Mouse (Mus musculus) neural tube, embryonic 12.5 days (tissue): ENCODE results near the gene Mei1. TPM values are rescaled to one million over a fixed set of nuclear protein-coding genes. Genes with fewer than 3 reads are reported as not detected.

Source experiments
- ATAC-seq: fragments of 200-750 bp; cut with Nextera tagmentation; 2 replicates; pipeline ENCODE4 v1.8.0; 2017; ENCODE audit warnings: low read depth, mild to moderate bottlenecking, moderate TSS enrichment, moderate library complexity; ENCODE audit not compliant: low FRiP score
- H3K27ac ChIP-seq: fragments of 300-500 bp; sonication (generic); 2 replicates; pipeline ENCODE4 v1.5.1; 2016
- H3K27me3 ChIP-seq: fragments of 300-500 bp; sonication (generic); replicated peaks from 2 replicates; pipeline ENCODE4 v1.6.1; 2016; ENCODE audit warnings: mild to moderate bottlenecking
- H3K36me3 ChIP-seq: fragments of 300-500 bp; sonication (generic); 2 replicates; pipeline ENCODE4 v1.6.1; 2016; ENCODE audit warnings: mild to moderate bottlenecking
- H3K4me1 ChIP-seq: fragments of 300-500 bp; sonication (generic); 2 replicates; pipeline ENCODE4 v1.6.1; 2016
- H3K4me2 ChIP-seq: fragments of 300-500 bp; sonication (generic); replicated peaks from 2 replicates; pipeline ENCODE4 v1.6.1; 2016; ENCODE audit warnings: mild to moderate bottlenecking
- H3K4me3 ChIP-seq: fragments of 300-500 bp; sonication (generic); 2 replicates; pipeline ENCODE4 v1.5.1; 2016
- H3K9ac ChIP-seq: fragments of 300-500 bp; sonication (generic); 2 replicates; pipeline ENCODE4 v1.6.1; 2016; ENCODE audit warnings: mild to moderate bottlenecking
- H3K9me3 ChIP-seq: fragments of 300-500 bp; sonication (generic); 2 replicates; pipeline ENCODE4 v1.6.1; 2016; ENCODE audit warnings: mild to moderate bottlenecking
- WGBS: fragments of 180-500 bp; shearing (Covaris S2); methylation state at CpG from one replicate; pipeline ENCODE4 v1.1.7; 2016; 5-methylcytosine and 5-hydroxymethylcytosine counted together
- polyA plus RNA-seq: library from polyadenylated mRNA; unstranded; fragments of >200 nt; fragmentation: Nextera tagmentation; extraction: Ambion mirVana; gene quantifications from 2 replicates; pipeline ENCODE4 v1.2.1, GENCODE M21; 2016

Mei1 gene
- polyA plus RNA-seq, 1 experiment from 2014 or later: 0.08 TPM

- ATAC-seq: no peak
- H3K4me1 ChIP-seq: peaks cover 25% of the 10 kb centered on the region
- peaks cover 12% of the 10 kb centered on the region for H3K36me3 ChIP-seq
- H3K4me3 ChIP-seq: no peak overlapping the region
- no peak overlapping the region for H3K9ac ChIP-seq
- no peak overlapping the region for H3K4me2 ChIP-seq
- H3K27ac ChIP-seq: peak overlapping the region; percentile 62; the same call in 1 of the 2 replicates
- 42% methylated on average over 2 of the region's 2 CpGs for WGBS
- H3K9me3 ChIP-seq: no peaks in the 10 kb centered on the region
- no peaks in the 10 kb centered on the region for H3K27me3 ChIP-seq
Measured at GRCm38 (mm10) chr15:82145408-82145807, 75.6 kb downstream of the Mei1 start.

DNA sequence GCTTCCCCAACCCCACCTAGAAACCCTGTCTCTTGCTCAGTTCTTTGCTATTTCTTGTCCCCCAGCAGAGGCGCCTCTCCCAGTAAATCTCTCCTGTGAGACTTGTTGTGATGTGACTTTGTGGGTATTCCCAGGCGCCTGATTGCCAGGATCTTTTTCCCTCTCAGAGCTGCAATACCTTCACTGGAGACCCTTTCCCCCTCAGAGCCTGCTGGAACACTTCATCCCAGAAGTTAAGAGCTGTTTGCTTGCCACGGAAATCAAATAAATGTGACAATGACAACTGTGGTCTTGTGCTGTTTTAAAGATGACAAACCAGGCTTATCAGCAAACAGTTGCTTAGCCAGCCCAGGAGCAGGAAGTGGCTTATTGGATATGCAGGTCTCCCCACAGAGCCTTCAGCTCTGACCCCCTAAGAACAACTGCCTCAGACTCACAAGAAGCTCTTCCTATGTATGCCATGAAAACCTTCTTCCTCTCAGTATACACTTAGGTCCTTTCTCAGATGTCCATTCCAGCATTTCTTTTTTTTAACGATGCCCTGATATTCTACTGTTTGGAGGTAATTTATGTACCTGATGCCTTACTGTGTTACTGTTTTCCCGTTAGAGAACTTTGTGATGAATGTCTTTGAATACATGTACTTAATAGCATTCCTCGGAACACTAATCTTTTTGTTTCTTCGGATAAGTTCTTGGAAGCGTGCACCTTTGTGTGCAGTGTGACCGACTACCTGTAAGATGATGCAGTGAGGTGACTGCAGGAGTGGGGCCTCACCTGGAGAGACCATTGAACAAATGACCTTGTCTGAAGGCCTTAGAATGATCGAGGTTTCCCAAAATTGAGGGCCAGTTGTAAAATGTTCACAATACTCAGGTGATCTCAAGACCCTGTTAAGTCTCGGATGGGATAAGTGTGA is 76.3 kb downstream of the Mei1 start:
- H3K9ac ChIP-seq: no peak overlapping the region
- ATAC-seq: no peak; the same call in 1 of the 2 replicates
- WGBS: 13% methylated on average over 11 of the region's 11 CpGs
- H3K4me1 ChIP-seq: peaks cover 30% of the 10 kb centered on the region
- H3K27ac ChIP-seq: peak overlapping the region; percentile 77
- H3K4me3 ChIP-seq: peak overlapping the region; percentile 23; the same call in 1 of the 2 replicates
- no peaks in the 10 kb centered on the region for H3K9me3 ChIP-seq
- no peaks in the 10 kb centered on the region for H3K27me3 ChIP-seq
- H3K36me3 ChIP-seq: peaks cover 13% of the 10 kb centered on the region
- peak overlapping the region; percentile 84 for H3K4me2 ChIP-seq

DNA sequence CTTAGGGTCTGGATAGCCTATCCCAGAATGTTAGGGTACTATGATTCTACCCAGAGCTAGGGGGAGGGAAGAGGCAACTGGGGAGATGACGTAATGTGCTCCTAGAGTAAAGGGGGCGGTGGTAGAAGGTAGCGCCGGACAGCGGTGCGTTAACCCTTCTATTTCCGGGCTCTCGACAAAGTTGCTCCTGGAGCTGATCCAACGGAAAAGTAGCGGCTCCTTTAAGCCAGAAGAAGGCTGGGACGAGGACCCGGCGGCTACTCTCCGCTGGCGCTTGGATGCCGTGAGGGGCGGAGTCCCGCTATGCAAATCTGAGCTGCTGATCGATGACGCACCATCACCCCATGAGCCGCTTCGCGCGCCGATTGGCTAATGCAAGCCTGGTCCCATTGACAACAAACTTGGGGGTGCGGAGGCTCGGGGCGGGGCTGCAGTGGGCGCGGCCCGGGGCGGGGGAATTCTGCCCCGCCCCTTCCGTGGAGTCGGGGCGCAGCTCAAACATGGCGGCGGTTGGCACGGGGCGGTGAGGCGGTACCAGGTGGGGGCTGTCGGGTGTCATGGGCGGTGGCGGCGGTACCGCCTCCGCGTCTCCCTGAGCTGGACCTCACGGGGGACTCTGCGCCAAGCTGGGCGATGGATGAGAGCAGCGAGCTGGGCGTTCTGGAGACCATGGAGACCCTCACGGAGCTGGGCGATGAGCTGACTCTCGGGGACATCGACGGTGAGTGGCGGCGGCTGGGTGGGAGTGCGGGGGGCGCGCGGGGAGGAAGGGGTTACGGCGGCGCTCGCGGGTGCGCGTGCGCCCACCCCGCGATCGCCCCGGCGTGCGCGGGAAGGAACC is 77.2 kb downstream of the Mei1 start, which contains the start of gene Srebf2:
Gene Srebf2, plus strand, starts transcription at position 412 of the 841 bp plus-strand sequence.
- peak; percentile 96 for ATAC-seq
- under 1% methylated on average over 77 of the region's 79 CpGs for WGBS
- Histone ChIP-seq H3K9me3 (no peaks in the 10 kb centered on the region), H3K4me2 (peak within 1 kb of the TSS; percentile 84), H3K27me3 (no peaks in the 10 kb centered on the region), H3K4me3 (peak within 1 kb of the TSS; percentile 77), H3K4me1 (peaks cover 31% of the 10 kb centered on the region), H3K27ac (peak within 1 kb of the TSS; percentile 94), H3K36me3 (peaks cover 5% of the 10 kb centered on the region; the same call in 1 of the 2 replicates), H3K9ac (peak within 1 kb of the TSS; percentile 84)

DNA sequence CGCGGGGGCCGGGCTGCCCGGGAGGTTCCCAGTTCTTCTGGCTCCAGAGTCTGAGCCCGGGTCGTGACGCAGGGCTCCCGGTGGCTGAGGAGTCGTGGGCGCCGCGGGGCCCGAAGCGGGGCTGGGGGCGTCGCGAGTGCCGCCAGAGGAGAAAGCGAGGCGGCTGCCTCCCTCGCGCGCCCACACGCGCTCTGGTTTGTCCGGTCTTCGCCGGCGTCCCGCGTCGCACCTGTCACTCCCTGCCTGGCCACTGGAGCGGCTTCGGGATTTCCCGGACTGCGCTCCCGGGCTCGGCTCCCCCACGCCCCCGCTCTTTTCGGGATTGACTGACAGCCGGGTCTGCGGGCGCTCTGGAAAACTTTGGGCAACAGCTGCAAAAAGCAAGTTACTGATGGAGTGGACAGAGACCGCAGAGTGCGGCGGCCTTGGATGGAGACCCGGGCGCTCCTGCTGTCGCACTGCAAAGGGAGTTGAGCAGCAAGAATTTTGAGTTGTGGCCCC is 77.9 kb downstream of the Mei1 start:
- Histone ChIP-seq H3K4me1 (peaks cover 37% of the 10 kb centered on the region), H3K27me3 (no peaks in the 10 kb centered on the region), H3K9me3 (no peaks in the 10 kb centered on the region), H3K9ac (peak overlapping the region; percentile 84), H3K4me3 (peak overlapping the region; percentile 77), H3K36me3 (peaks cover 5% of the 10 kb centered on the region; the same call in 1 of the 2 replicates), H3K4me2 (peak overlapping the region; percentile 84), H3K27ac (peak overlapping the region; percentile 94)
- 1% methylated on average over 45 of the region's 50 CpGs for WGBS
- ATAC-seq: no peak; the same call in 1 of the 2 replicates

DNA sequence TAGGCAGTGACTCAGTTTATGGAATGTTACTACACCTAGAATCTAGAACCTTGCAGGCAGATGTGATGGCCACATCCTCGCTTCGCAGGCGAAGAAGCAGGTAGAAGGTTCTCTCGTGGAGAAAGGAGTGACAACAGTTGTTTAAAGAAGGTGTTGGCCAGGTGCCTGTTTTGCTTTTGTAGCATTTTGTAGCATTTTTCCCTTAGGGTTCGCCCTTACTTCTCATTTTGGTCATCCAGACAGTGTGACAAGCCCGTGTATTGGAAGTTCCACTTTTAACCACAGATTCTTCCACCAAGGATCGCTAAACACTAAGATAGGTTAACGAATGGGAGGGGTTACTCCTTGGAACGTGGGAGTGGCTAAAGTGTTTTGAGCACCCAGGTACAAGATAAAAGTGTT is 78.7 kb downstream of the Mei1 start:
- 27% methylated on average over 9 of the region's 9 CpGs for WGBS
- no peak overlapping the region for H3K27ac ChIP-seq
- peak overlapping the region; percentile 77 for H3K4me3 ChIP-seq
- H3K9me3 ChIP-seq: no peaks in the 10 kb centered on the region
- peaks cover 5% of the 10 kb centered on the region; the same call in 1 of the 2 replicates for H3K36me3 ChIP-seq
- H3K9ac ChIP-seq: peak overlapping the region; percentile 84
- peak overlapping the region; percentile 84 for H3K4me2 ChIP-seq
- H3K27me3 ChIP-seq: no peaks in the 10 kb centered on the region
- ATAC-seq: no peak
- H3K4me1 ChIP-seq: peaks cover 40% of the 10 kb centered on the region

- Histone ChIP-seq H3K4me2 (no peak overlapping the region), H3K27me3 (no peaks in the 10 kb centered on the region), H3K9ac (no peak overlapping the region), H3K36me3 (peaks cover 8% of the 10 kb centered on the region), H3K4me3 (no peak overlapping the region), H3K27ac (no peak overlapping the region), H3K9me3 (no peaks in the 10 kb centered on the region), H3K4me1 (peaks cover 40% of the 10 kb centered on the region)
- ATAC-seq: no peak
Measured at GRCm38 (mm10) chr15:82150042-82150441, 80.2 kb downstream of the Mei1 start.

DNA sequence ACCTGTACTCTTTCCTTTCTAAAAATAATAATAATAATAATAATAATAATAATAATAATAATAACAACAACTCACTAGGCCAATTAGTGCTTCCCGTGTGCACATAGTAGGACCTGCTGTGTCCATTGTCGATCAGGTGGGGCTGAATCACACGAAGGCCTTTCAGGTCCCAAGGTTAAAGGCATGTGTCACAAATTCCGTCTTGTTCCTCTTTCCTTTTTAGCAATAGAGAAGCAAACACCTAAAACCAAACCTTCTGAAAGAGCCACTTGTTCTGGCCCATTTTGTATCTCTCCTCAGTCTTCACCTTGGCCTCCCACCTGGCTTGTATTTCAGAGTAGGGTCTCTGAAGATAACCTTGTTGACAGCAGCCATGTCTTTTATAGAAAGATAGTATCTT is 81.4 kb downstream of the Mei1 start:
- Histone ChIP-seq H3K4me3 (no peak overlapping the region), H3K9me3 (no peaks in the 10 kb centered on the region), H3K4me1 (peaks cover 32% of the 10 kb centered on the region), H3K36me3 (peaks cover 10% of the 10 kb centered on the region), H3K27ac (no peak overlapping the region), H3K27me3 (no peaks in the 10 kb centered on the region), H3K4me2 (no peak overlapping the region), H3K9ac (no peak overlapping the region)
- ATAC-seq: no peak
- 94% methylated on average over 4 of the region's 4 CpGs for WGBS

DNA sequence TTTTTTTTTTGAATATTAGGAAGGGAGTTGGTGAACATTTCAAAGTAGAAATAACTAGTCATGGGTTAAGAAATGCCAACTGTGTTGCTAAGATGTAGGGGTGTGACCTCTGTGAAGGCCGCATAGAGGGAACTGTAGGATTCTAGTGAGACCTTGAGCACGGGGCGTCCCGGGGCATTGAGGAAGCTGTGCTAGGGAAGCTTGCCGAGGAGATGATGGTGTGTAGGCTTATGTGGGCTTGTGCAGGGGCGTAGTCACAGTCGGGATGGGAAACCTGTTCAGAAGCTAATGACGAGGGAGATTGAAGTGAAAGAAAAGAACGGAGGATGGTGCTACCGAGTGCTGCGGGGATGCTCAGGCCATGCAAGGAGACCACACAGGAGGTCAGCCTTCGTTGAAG is 82.2 kb downstream of the Mei1 start:
- H3K9ac ChIP-seq: no peak overlapping the region
- H3K4me2 ChIP-seq: no peak overlapping the region
- no peaks in the 10 kb centered on the region for H3K27me3 ChIP-seq
- WGBS: 87% methylated on average over 12 of the region's 12 CpGs
- no peak overlapping the region for H3K4me3 ChIP-seq
- peaks cover 32% of the 10 kb centered on the region for H3K4me1 ChIP-seq
- H3K9me3 ChIP-seq: no peaks in the 10 kb centered on the region
- ATAC-seq: no peak
- no peak overlapping the region for H3K27ac ChIP-seq
- H3K36me3 ChIP-seq: peaks cover 14% of the 10 kb centered on the region

DNA sequence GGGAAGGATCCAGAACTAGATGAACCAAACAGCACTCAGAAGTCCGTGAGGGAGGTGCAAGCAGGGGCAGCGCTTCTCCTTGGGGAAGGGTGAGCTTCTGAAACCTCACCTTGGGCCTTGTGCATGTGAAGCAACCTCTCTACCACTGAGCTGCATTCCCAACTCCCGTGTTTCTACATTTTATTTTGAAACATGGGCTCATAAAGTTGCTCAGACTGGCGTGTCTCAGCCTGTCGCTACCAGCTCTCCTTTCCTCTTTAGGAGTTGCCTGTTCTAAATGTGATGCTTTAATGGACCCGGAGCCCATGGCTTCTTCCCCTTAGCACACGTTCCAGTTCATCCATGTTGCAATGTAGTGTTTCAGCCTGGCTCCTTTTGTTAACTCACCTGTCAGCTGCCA is 82.6 kb downstream of the Mei1 start:
- Histone ChIP-seq H3K4me1 (peaks cover 32% of the 10 kb centered on the region), H3K4me3 (no peak overlapping the region), H3K27ac (no peak overlapping the region), H3K9ac (no peak overlapping the region), H3K9me3 (no peaks in the 10 kb centered on the region), H3K27me3 (no peaks in the 10 kb centered on the region), H3K4me2 (no peak overlapping the region), H3K36me3 (peaks cover 17% of the 10 kb centered on the region)
- 89% methylated on average over 7 of the region's 7 CpGs for WGBS
- ATAC-seq: no peak

DNA sequence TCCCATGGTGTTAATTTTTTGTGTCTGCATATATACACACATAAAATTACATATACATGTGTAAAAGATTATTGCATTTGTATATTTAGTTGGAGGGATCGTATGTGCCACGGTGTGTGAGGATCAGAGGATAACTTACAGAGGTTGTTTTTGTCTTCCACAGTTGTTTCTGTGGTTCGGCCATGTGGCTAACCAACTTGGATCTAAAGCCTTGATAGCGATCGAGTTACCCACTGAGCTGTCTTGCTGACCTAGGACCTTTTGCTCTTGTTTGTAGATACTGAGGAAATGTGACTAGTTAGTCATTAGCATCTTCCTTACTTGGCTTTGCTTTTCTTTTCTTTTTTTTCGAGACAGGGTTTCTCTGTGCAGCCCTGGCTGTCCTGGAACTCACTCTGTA is 86.5 kb downstream of the Mei1 start:
- H3K36me3 ChIP-seq: peaks cover 12% of the 10 kb centered on the region
- no peak overlapping the region for H3K9ac ChIP-seq
- no peaks in the 10 kb centered on the region for H3K9me3 ChIP-seq
- peaks cover 45% of the 10 kb centered on the region for H3K4me1 ChIP-seq
- 95% methylated on average over 6 of the region's 6 CpGs for WGBS
- ATAC-seq: no peak
- no peak overlapping the region for H3K4me3 ChIP-seq
- H3K4me2 ChIP-seq: no peak overlapping the region
- H3K27me3 ChIP-seq: no peaks in the 10 kb centered on the region
- no peak overlapping the region for H3K27ac ChIP-seq

DNA sequence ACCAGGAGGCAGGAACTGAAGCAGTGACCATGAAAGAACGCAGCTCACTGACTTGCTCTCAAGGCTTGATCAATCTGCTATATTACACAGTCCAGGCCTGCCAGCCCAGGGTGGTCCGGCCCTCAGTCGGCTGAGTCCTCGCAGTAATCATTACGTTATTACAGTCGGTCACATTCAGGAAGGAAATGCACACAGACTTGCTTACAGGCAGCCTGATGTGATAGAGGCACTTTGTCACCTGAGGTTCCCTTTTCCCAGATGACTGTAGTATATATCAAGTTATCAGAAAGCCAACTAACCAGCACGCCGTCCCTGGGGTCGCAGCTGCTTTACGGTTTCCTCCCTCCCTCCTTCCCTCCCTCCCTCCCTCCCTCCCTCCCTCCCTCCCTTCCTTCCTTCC is 87.1 kb downstream of the Mei1 start:
- WGBS: 80% methylated on average over 10 of the region's 10 CpGs
- H3K9ac ChIP-seq: no peak overlapping the region
- H3K9me3 ChIP-seq: no peaks in the 10 kb centered on the region
- ATAC-seq: no peak
- H3K4me1 ChIP-seq: peaks cover 50% of the 10 kb centered on the region
- H3K27ac ChIP-seq: no peak overlapping the region
- no peak overlapping the region for H3K4me3 ChIP-seq
- H3K4me2 ChIP-seq: no peak overlapping the region
- peaks cover 12% of the 10 kb centered on the region for H3K36me3 ChIP-seq
- H3K27me3 ChIP-seq: no peaks in the 10 kb centered on the region
